In genomic region chr8:84656191-84656525, GRCm38 (mm10) we compare ENCODE assay signal across 8 mouse cellular contexts. TPM values are rescaled to one million over a fixed set of nuclear protein-coding genes. Genes with fewer than 3 reads are reported as not detected.
DNase-seq lines count a peak whose midpoint lies in the region; ATAC-seq and TF ChIP-seq lines count a peak whose summit lies in the region.

No protein-coding gene starts in this region.

- no peaks in the 10 kb centered on the region for H3K9me3 ChIP-seq in embryonic facial prominence, embryonic 15.5 days (replicated peaks)
- H3K9me3 ChIP-seq in hindbrain, postnatal 0 days (ENCODE audit: low read length), result no peaks in the 10 kb centered on the region
- no peaks in the 10 kb centered on the region for H3K9me3 ChIP-seq in midbrain, embryonic 10.5 days (replicated peaks)

- H3K4me2 ChIP-seq in embryonic facial prominence, embryonic 15.5 days (replicated peaks), result peak overlapping the region; percentile 70
- peak overlapping the region; percentile 53 for H3K4me2 ChIP-seq in hindbrain, postnatal 0 days (ENCODE audit: low read depth, low read length)

- intact Hi-C loops in left cerebral cortex, postnatal 4 days (cut with DNase I), result no loop called here
- intact Hi-C loops in left cerebral cortex, postnatal 25 days (cut with DNase I), result no loop called here

- no peak for TF ChIP-seq CTCF in hindbrain, postnatal 0 days (IDR thresholded peaks at IDR 0.05; ENCODE audit: low read depth)

- peaks cover 51% of the 10 kb centered on the region for H3K4me1 ChIP-seq in embryonic facial prominence, embryonic 15.5 days
- H3K4me1 ChIP-seq in hindbrain, postnatal 0 days (ENCODE audit: insufficient read depth, low read length), result peaks cover 6% of the 10 kb centered on the region; the same call in 1 of the 2 replicates
- peaks cover 66% of the 10 kb centered on the region for H3K4me1 ChIP-seq in midbrain, embryonic 10.5 days

- peak overlapping the region; percentile 39 for H3K4me3 ChIP-seq in embryonic facial prominence, embryonic 15.5 days (replicated peaks)
- peak overlapping the region; percentile 24 for H3K4me3 ChIP-seq in hindbrain, postnatal 0 days (ENCODE audit: low read length)
- peak overlapping the region; percentile 56 for H3K4me3 ChIP-seq in midbrain, embryonic 10.5 days

- H3K27me3 ChIP-seq in embryonic facial prominence, embryonic 15.5 days, result no peaks in the 10 kb centered on the region
- no peaks in the 10 kb centered on the region for H3K27me3 ChIP-seq in hindbrain, postnatal 0 days (ENCODE audit: insufficient read depth, low read length)
- H3K27me3 ChIP-seq in midbrain, embryonic 10.5 days (ENCODE audit: low read depth, poor library complexity, severe bottlenecking), result no peaks in the 10 kb centered on the region

- H3K36me3 ChIP-seq in embryonic facial prominence, embryonic 15.5 days, result no peaks in the 10 kb centered on the region
- no peaks in the 10 kb centered on the region for H3K36me3 ChIP-seq in hindbrain, postnatal 0 days (ENCODE audit: insufficient read depth, low read length)
- H3K36me3 ChIP-seq in midbrain, embryonic 10.5 days, result no peaks in the 10 kb centered on the region

- ATAC-seq in embryonic facial prominence, embryonic 15.5 days (ENCODE audit: insufficient number of reproducible peaks, low FRiP score, low TSS enrichment, low read depth), result peak; percentile 30
- no peak for ATAC-seq in hindbrain, postnatal 0 days
- ATAC-seq in activated CD4-positive, CD25-positive, alpha-beta regulatory T cell, adult 4 months, result no peak

- under 1% methylated on average over 10 of the region's 10 CpGs for WGBS in embryonic facial prominence, embryonic 15.5 days
- WGBS in hindbrain, postnatal 0 days, result 4% methylated on average over 10 of the region's 10 CpGs
- WGBS in midbrain, embryonic 10.5 days, result 0% methylated on average over 10 of the region's 10 CpGs

- peak overlapping the region; percentile 97 for H3K27ac ChIP-seq in embryonic facial prominence, embryonic 15.5 days (replicated peaks)
- peak overlapping the region; percentile 76 for H3K27ac ChIP-seq in hindbrain, postnatal 0 days
- H3K27ac ChIP-seq in midbrain, embryonic 10.5 days (replicated peaks), result peak overlapping the region; percentile 91

- peak; percentile 48 for DNase-seq in left cerebral cortex, postnatal 4 days
- no peak for DNase-seq in left cerebral cortex, postnatal 25 days (ENCODE audit: low spot score in 2 of 2)
- no peak for DNase-seq in hindbrain, postnatal 0 days (ENCODE audit: low spot score)
- DNase-seq in midbrain, embryonic 10.5 days (ENCODE audit: low spot score), result peak; percentile 78
- no peak for DNase-seq in c-Kit-positive CD71-positive TER-119-positive erythroid progenitor cells, embryonic 14.5 days (ENCODE audit: low spot score)
- DNase-seq in thymus, postnatal 10 days (ENCODE audit: low spot score in 2 of 2), result no peak

- peak overlapping the region; percentile 35 for H3K9ac ChIP-seq in embryonic facial prominence, embryonic 15.5 days
- peak overlapping the region; percentile 33 for H3K9ac ChIP-seq in hindbrain, postnatal 0 days (replicated peaks; ENCODE audit: low read length)

RNA-seq across cellular contexts. Expression of gene Ier2, which starts 6.5 kb away (rescaled TPM):
- 10 to 100 TPM; 10.2 to 10.7 TPM for total RNA-seq in left cerebral cortex, postnatal 4 days (2021)
- 10 to 100 TPM; 10.5 to 18.3 TPM for total RNA-seq in left cerebral cortex, postnatal 25 days (2021)
- polyA plus RNA-seq in embryonic facial prominence, embryonic 15.5 days (2015; fragmentation: Nextera tagmentation; extraction: Ambion mirVana), result 79.7 and 83.9 TPM in 2 replicates
- 12.5 and 13.3 TPM in 2 replicates for total RNA-seq in hindbrain, postnatal 0 days (2014; rRNA removed)
- 20.9 TPM in 2 replicates for polyA plus RNA-seq in hindbrain, postnatal 0 days (2015; fragmentation: Nextera tagmentation; extraction: Ambion mirVana)
- 63.6 and 78.2 TPM in 2 replicates for polyA plus RNA-seq in midbrain, embryonic 10.5 days (2016; fragmentation: Nextera tagmentation; extraction: Ambion mirVana)
- polyA plus RNA-seq in activated CD4-positive, CD25-positive, alpha-beta regulatory T cell, adult 4 months (2017; shearing (Covaris generic)), result 10 to 100 TPM; 54.7 to 56.1 TPM

RNA-seq across cellular contexts. Expression of gene Trmt1, which starts 29.9 kb away (rescaled TPM):
- 100 to 1,000 TPM; 110 to 112 TPM for total RNA-seq in left cerebral cortex, postnatal 4 days (2021)
- 10 to 100 TPM; 85.2 to 90.1 TPM for total RNA-seq in left cerebral cortex, postnatal 25 days (2021)
- 69.1 and 78.2 TPM in 2 replicates for polyA plus RNA-seq in embryonic facial prominence, embryonic 15.5 days (2015; fragmentation: Nextera tagmentation; extraction: Ambion mirVana)
- 69.5 and 93.3 TPM in 2 replicates for total RNA-seq in hindbrain, postnatal 0 days (2014; rRNA removed)
- polyA plus RNA-seq in hindbrain, postnatal 0 days (2015; fragmentation: Nextera tagmentation; extraction: Ambion mirVana), result 71.2 and 79.2 TPM in 2 replicates
- 56.4 and 58.1 TPM in 2 replicates for polyA plus RNA-seq in midbrain, embryonic 10.5 days (2016; fragmentation: Nextera tagmentation; extraction: Ambion mirVana)
- 10 to 100 TPM; 32.6 to 49.8 TPM for polyA plus RNA-seq in activated CD4-positive, CD25-positive, alpha-beta regulatory T cell, adult 4 months (2017; shearing (Covaris generic))

RNA-seq across cellular contexts. Expression of gene Nacc1, which starts 31.5 kb away (rescaled TPM):
- total RNA-seq in left cerebral cortex, postnatal 4 days (2021), result 10 to 100 TPM; 68.4 to 72.1 TPM
- total RNA-seq in left cerebral cortex, postnatal 25 days (2021), result 10 to 100 TPM; 97.8 to 97.9 TPM
- polyA plus RNA-seq in embryonic facial prominence, embryonic 15.5 days (2015; fragmentation: Nextera tagmentation; extraction: Ambion mirVana), result 16.7 and 16.9 TPM in 2 replicates
- 110 and 129 TPM in 2 replicates for total RNA-seq in hindbrain, postnatal 0 days (2014; rRNA removed)
- polyA plus RNA-seq in hindbrain, postnatal 0 days (2015; fragmentation: Nextera tagmentation; extraction: Ambion mirVana), result 13.8 and 14.9 TPM in 2 replicates
- polyA plus RNA-seq in midbrain, embryonic 10.5 days (2016; fragmentation: Nextera tagmentation; extraction: Ambion mirVana), result 24.8 and 26.3 TPM in 2 replicates
- 10 to 100 TPM in 1 of 2 experiments, 1 to 10 TPM in 1; 9.4 to 12.5 TPM for polyA plus RNA-seq in activated CD4-positive, CD25-positive, alpha-beta regulatory T cell, adult 4 months (2017; shearing (Covaris generic))

RNA-seq across cellular contexts. Expression of gene Lyl1, which starts 45.1 kb away (rescaled TPM):
- total RNA-seq in left cerebral cortex, postnatal 4 days (2021), result 1 to 10 TPM; 3.0 to 3.3 TPM
- 1 to 10 TPM; 2.8 to 3.5 TPM for total RNA-seq in left cerebral cortex, postnatal 25 days (2021)
- 5.8 and 6.0 TPM in 2 replicates for polyA plus RNA-seq in embryonic facial prominence, embryonic 15.5 days (2015; fragmentation: Nextera tagmentation; extraction: Ambion mirVana)
- total RNA-seq in hindbrain, postnatal 0 days (2014; rRNA removed), result 1.7 and 7.8 TPM in 2 replicates
- polyA plus RNA-seq in hindbrain, postnatal 0 days (2015; fragmentation: Nextera tagmentation; extraction: Ambion mirVana), result 2.0 and 2.3 TPM in 2 replicates
- 4.8 and 5.8 TPM in 2 replicates for polyA plus RNA-seq in midbrain, embryonic 10.5 days (2016; fragmentation: Nextera tagmentation; extraction: Ambion mirVana)
- polyA plus RNA-seq in activated CD4-positive, CD25-positive, alpha-beta regulatory T cell, adult 4 months (2017; shearing (Covaris generic)), result 1 to 10 TPM in 1 of 2 experiments, under 1 TPM in 1; 0.85 to 1.2 TPM

Comparison
In these comparisons a context has a peak if more than half of its experiments do, and no peak if none do; other contexts are left out.
1. DNase-seq: peak in left cerebral cortex, postnatal 4 days (single experiment) and midbrain, embryonic 10.5 days (single experiment); none in left cerebral cortex, postnatal 25 days (0 of 2), hindbrain, postnatal 0 days (single experiment), c-Kit-positive CD71-positive TER-119-positive erythroid progenitor cells, embryonic 14.5 days (single experiment) and thymus, postnatal 10 days (0 of 2).
2. Peak in every context shown above with its lines, with median percentiles within 50 percentile points of each other: H3K27ac ChIP-seq and H3K4me3 ChIP-seq.